Mouse (Mus musculus) testis, adult 2 months (tissue): ENCODE measurements around the gene Acap1.

ENCODE experiments used
- CTCF ChIP-seq: fragments of 200-500 bp; IDR thresholded peaks from 2 replicates; pipeline ENCODE4 v1.5.1; 2012; ENCODE audit warnings: low read depth, mild to moderate bottlenecking, inconsistent platforms, low read length, moderate library complexity; ENCODE audit not compliant: control insufficient read depth, insufficient read depth, insufficient replicate concordance
- POLR2A ChIP-seq: fragments of 200-500 bp; IDR thresholded peaks from 2 replicates; pipeline ENCODE4 v1.6.1; 2012; ENCODE audit warnings: low read depth, mild to moderate bottlenecking, inconsistent platforms, low read length, moderate library complexity; ENCODE audit not compliant: control insufficient read depth

- no peak for TF ChIP-seq POLR2A
- no peak for TF ChIP-seq CTCF
These were observed 42.5 kb upstream of the Acap1 start for GRCm38 (mm10) chr11:69937834-69938233.
